Mouse (Mus musculus): ENCODE measurements around the gene Ola1.

- TF ChIP-seq CTCF (IDR thresholded peaks at IDR 0.05; ENCODE audit: borderline replicate concordance, insufficient read depth, low read depth, low read length) (no peak), POLR2A (IDR thresholded peaks at IDR 0.05; ENCODE audit: borderline replicate concordance, insufficient read depth, low read length) (no peak)
These were observed 152.2 kb downstream of the Ola1 start for GRCm38 (mm10) chr2:73066307-73067167.

Measured in cerebellum, adult 2 months (tissue).